Mouse (Mus musculus): ENCODE data around the gene Emd.

Gene Emd

GRCm38 (mm10) chrX:74277916-74278315 is 23.4 kb downstream of the Emd start:
- DNase-seq: no peak

- no peak for DNase-seq
Measured at GRCm38 (mm10) chrX:74281041-74281731, 26.7 kb downstream of the Emd start.

- DNase-seq: peak; percentile 67
Measured at GRCm38 (mm10) chrX:74281732-74282394, 27.4 kb downstream of the Emd start, which contains the start of the genes Taz and Dnase1l1. Gene Taz (plus strand): TSS chrX:74281912. Gene Dnase1l1 (minus strand): TSS chrX:74282337.

- DNase-seq: peak; percentile 75
Measured at GRCm38 (mm10) chrX:74282395-74283091, 28.1 kb downstream of the Emd start.

- no peak for DNase-seq
Measured at GRCm38 (mm10) chrX:74283092-74283437, 28.6 kb downstream of the Emd start.

GRCm38 (mm10) chrX:74293431-74293830 is 38.9 kb downstream of the Emd start:
- no peak for DNase-seq

GRCm38 (mm10) chrX:74296538-74297448 is 42.3 kb downstream of the Emd start, which contains the start of gene Atp6ap1:
Gene Atp6ap1 (plus strand): TSS chrX:74297097.
- DNase-seq: peak; percentile 91

GRCm38 (mm10) chrX:74298348-74298747 is 43.9 kb downstream of the Emd start:
- no peak for DNase-seq

- DNase-seq: no peak
Measured at GRCm38 (mm10) chrX:74299721-74300120, 45.2 kb downstream of the Emd start.

- peak; percentile 76 for DNase-seq
Measured at GRCm38 (mm10) chrX:74304867-74305700, 50.6 kb downstream of the Emd start, which contains the start of gene Gdi1. Gene Gdi1 (plus strand): TSS chrX:74304998.

Data from cerebellum, adult 8-10 months (tissue).